Mouse (Mus musculus) heart, embryonic 15.5 days (tissue): ENCODE measurements around the gene Armc8. TPM values are rescaled to one million over a fixed set of nuclear protein-coding genes. Genes with fewer than 3 reads are reported as not detected.

ENCODE experiments used
- ATAC-seq: fragments of 200-750 bp; cut with Nextera tagmentation; replicated peaks from 2 replicates; pipeline ENCODE4 v1.8.0; 2017; ENCODE audit warnings: low read depth, moderate TSS enrichment; ENCODE audit not compliant: insufficient number of reproducible peaks, insufficient read depth, low FRiP score
- H3K27ac ChIP-seq: fragments of 300-500 bp; sonication (generic); 2 replicates; pipeline ENCODE4 v1.5.1; 2015; ENCODE audit warnings: mild to moderate bottlenecking, inconsistent platforms
- H3K27me3 ChIP-seq: fragments of 300-500 bp; sonication (generic); 2 replicates; pipeline ENCODE4 v1.6.1; 2015; ENCODE audit warnings: inconsistent platforms
- H3K36me3 ChIP-seq: fragments of 300-500 bp; sonication (generic); 2 replicates; pipeline ENCODE4 v1.6.1; 2015; ENCODE audit warnings: mild to moderate bottlenecking, inconsistent platforms
- H3K4me1 ChIP-seq: fragments of 300-500 bp; sonication (generic); replicated peaks from 2 replicates; pipeline ENCODE4 v1.6.1; 2015; ENCODE audit warnings: inconsistent platforms
- H3K4me2 ChIP-seq: fragments of 300-500 bp; sonication (generic); 2 replicates; pipeline ENCODE4 v1.6.1; 2015; ENCODE audit warnings: inconsistent platforms, mild to moderate bottlenecking, moderate library complexity
- H3K4me3 ChIP-seq: fragments of 300-500 bp; sonication (generic); 2 replicates; pipeline ENCODE4 v1.5.1; 2015; ENCODE audit warnings: mild to moderate bottlenecking, inconsistent platforms
- H3K9ac ChIP-seq: fragments of 300-500 bp; sonication (generic); 2 replicates; pipeline ENCODE4 v1.6.1; 2015; ENCODE audit warnings: mild to moderate bottlenecking, inconsistent platforms
- H3K9me3 ChIP-seq: fragments of 300-500 bp; sonication (generic); replicated peaks from 2 replicates; pipeline ENCODE4 v1.6.1; 2016; ENCODE audit warnings: inconsistent platforms
- WGBS: fragments of 180-500 bp; shearing (Covaris S2); methylation state at CpG from one replicate; pipeline ENCODE4 v1.1.7; 2015; ENCODE audit warnings: mixed read lengths; 5-methylcytosine and 5-hydroxymethylcytosine counted together
- polyA plus RNA-seq: library from polyadenylated mRNA; unstranded; fragments of >200 nt; fragmentation: Nextera tagmentation; extraction: Ambion mirVana; gene quantifications from 2 replicates; pipeline ENCODE4 v1.2.1, GENCODE M21; 2015

Gene Armc8
- polyA plus RNA-seq, 1 experiment from 2014 or later = 18.6 TPM

DNA sequence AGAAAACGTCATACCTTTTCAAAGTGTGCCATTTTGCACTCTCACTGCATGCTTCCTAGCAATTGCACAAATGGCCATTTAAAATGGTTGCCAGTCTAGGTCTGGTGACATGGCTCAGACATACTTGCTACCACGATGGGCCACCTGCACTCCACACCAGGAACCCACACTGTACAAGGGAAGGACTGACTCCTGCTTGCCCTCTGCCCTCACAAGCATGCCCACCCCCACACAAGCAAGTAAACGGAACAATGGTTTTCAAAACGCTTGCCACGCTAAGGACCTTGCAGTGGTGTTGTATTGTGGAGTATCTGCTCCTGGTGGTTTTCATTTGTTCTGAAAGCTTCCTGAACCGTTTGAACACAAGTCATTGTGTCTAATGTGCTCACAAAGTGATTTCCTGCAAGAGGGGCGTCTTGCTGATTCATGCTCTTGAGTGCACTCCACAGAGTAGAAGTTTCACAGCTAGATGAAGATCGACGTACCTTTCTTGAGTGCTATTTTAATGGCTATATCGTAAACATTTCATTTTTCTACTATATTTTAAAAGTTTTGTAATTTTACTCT is 76.0 kb downstream of the Armc8 start:
- no peaks in the 10 kb centered on the region for H3K27me3 ChIP-seq
- peaks cover 48% of the 10 kb centered on the region for H3K36me3 ChIP-seq
- no peak overlapping the region for H3K4me2 ChIP-seq
- H3K9ac ChIP-seq = no peak overlapping the region
- no peaks in the 10 kb centered on the region for H3K9me3 ChIP-seq
- WGBS = 80% methylated on average over 10 of the region's 10 CpGs
- H3K27ac ChIP-seq = no peak overlapping the region
- H3K4me3 ChIP-seq = no peak overlapping the region
- no peaks in the 10 kb centered on the region for H3K4me1 ChIP-seq
- no peak for ATAC-seq

DNA sequence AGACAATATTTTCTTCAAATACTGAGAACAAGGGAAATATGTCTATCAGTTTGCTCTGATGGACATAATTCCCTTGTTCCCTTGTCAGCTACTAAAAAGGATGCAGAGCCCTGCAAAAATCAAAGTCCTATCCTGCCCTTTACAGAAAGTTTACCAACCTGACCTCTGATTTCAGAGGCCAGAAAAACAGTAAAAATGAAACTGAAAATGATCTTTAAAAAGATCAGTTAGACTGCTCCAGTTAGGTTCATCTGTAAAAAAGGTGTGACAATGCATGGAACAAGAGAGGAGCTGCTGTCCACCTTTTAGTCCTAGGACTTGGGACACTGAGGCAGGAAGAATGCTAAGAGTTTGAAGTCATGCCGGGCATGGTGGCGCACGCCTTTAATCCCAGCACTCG is 77.6 kb downstream of the Armc8 start:
- no peaks in the 10 kb centered on the region for H3K27me3 ChIP-seq
- peaks cover 52% of the 10 kb centered on the region for H3K36me3 ChIP-seq
- H3K4me3 ChIP-seq = no peak overlapping the region
- H3K9me3 ChIP-seq = no peaks in the 10 kb centered on the region
- H3K9ac ChIP-seq = no peak overlapping the region
- no peak for ATAC-seq
- 91% methylated on average over 4 of the region's 4 CpGs for WGBS
- no peak overlapping the region for H3K4me2 ChIP-seq
- H3K4me1 ChIP-seq = no peaks in the 10 kb centered on the region
- H3K27ac ChIP-seq = no peak overlapping the region

DNA sequence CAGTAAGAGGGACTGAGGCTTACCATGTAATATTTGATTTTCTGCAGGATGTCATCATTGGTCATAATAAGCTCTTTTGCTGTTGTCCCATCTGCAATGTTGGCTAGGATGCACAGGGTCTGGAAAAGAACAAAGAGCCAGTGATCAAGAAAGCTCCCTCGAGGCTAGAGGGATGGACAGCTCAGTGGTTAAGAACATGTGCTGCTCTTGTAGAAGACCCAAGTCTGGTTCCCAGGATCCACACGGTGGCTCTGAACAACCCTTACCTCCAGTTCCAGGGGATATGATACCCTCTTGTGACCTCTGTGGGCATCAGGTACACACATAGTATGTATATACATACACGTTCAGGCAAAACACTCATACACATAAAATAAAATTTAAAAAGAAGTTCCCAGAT is 80.9 kb downstream of the Armc8 start:
- no peak for ATAC-seq
- Histone ChIP-seq H3K27me3 (no peaks in the 10 kb centered on the region), H3K27ac (no peak overlapping the region), H3K9ac (no peak overlapping the region), H3K4me3 (no peak overlapping the region), H3K36me3 (peaks cover 43% of the 10 kb centered on the region), H3K4me2 (no peak overlapping the region), H3K4me1 (0 out of 2 replicates have a peak, but pooled peaks cover 3% of the 10 kb centered on the region), H3K9me3 (no peaks in the 10 kb centered on the region)
- WGBS = 83% methylated on average over 3 of the region's 3 CpGs

DNA sequence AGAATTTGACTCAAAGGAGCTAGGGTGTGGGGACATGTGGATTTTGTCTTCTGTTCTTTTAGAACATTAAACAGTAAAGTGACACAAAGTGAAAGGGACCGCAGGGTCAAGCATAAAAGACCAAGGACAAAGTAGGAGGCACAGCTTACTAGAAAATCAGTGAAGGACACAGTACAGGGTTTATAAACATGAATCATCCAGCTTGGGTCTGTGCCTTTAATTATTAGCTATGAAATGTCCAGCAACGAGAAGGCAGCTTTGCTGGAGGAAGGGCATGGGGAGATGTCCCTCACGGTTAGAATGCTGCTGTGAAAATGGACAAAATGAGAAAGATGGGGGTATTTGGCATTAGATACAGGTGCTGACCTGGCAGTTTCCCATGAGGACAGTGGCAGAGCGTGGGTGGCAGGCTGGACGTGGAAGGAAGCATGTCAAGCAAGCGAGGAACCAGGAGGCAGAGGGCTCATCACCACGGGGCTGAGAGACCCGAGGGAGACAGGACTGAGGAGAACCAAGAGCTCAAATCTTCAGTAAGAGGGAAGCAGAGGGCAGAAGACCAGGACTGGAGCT is 81.5 kb downstream of the Armc8 start:
- Histone ChIP-seq H3K4me3 (no peak overlapping the region), H3K27me3 (no peaks in the 10 kb centered on the region), H3K27ac (no peak overlapping the region), H3K4me1 (0 out of 2 replicates have a peak, but pooled peaks cover 3% of the 10 kb centered on the region), H3K36me3 (peaks cover 37% of the 10 kb centered on the region), H3K4me2 (no peak overlapping the region), H3K9me3 (no peaks in the 10 kb centered on the region), H3K9ac (no peak overlapping the region)
- no peak for ATAC-seq
- WGBS = 88% methylated on average over 8 of the region's 8 CpGs

DNA sequence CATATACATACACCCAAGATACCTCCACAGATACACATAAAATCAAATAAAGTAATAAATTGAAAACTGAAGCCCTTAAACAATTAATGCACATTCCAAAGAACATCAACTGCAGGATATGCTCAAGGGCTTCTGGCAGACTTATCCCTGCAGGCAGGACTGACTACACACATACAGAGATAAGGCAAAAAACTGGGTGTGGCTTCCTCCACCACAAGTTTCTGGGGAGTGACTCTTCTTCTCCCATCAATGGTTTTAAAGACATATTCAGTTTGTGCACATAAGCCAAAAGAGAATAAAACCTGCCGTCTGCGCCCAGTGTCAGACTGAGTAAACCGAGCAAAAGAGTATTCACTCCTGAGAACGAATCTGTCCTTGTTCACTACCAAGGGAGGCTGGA is 83.6 kb downstream of the Armc8 start:
- Histone ChIP-seq H3K4me1 (peaks cover 3% of the 10 kb centered on the region; the same call in 1 of the 2 replicates), H3K4me2 (no peak overlapping the region), H3K27ac (no peak overlapping the region), H3K4me3 (no peak overlapping the region), H3K9me3 (no peaks in the 10 kb centered on the region), H3K27me3 (no peaks in the 10 kb centered on the region), H3K36me3 (peaks cover 32% of the 10 kb centered on the region), H3K9ac (no peak overlapping the region)
- ATAC-seq = no peak
- 92% methylated on average over 4 of the region's 4 CpGs for WGBS

DNA sequence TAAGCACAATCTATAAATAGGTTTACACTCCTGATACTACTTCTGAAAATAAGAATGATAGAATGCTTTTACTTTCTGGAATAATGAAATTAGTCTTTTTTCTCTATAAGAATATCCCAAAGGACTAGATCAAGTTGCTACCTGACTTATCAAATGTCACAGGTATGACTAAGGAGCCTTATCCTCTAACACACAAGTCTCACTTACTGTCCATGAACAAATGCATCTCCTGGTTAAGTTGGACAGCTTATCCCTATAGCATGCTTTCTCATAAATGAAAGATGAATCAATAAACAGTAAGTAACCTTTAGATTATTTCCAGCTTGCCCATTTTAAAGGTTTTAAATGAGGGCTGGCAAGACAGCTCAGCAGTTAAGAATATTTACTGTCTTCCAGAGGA is 84.1 kb downstream of the Armc8 start:
- Histone ChIP-seq H3K27me3 (no peaks in the 10 kb centered on the region), H3K4me1 (peaks cover 3% of the 10 kb centered on the region; the same call in 1 of the 2 replicates), H3K9me3 (no peaks in the 10 kb centered on the region), H3K4me2 (no peak overlapping the region), H3K9ac (no peak overlapping the region), H3K27ac (no peak overlapping the region), H3K36me3 (peaks cover 29% of the 10 kb centered on the region), H3K4me3 (no peak overlapping the region)
- no peak for ATAC-seq

DNA sequence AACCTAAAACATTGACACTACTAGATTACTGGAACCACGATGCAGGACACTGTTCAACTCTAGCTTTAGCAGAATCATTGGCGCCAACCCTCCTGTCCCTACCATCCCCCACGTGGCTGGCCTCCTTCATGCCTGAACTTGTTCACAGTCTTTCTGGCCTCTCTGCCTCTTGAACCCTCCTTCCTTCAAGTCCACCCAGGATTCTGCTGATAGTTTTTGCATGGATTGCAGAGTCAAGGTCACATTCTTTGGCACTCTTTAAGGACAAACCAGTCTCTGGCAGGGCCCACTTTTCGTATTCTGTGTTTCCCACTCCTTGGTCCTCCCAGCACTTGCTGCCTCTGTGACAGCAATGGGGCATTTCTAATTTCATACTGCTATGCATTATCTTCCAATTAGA is 85.5 kb downstream of the Armc8 start:
- ATAC-seq = no peak
- peaks cover 26% of the 10 kb centered on the region for H3K36me3 ChIP-seq
- WGBS = 58% methylated on average over 4 of the region's 4 CpGs
- H3K4me2 ChIP-seq = no peak overlapping the region
- no peaks in the 10 kb centered on the region for H3K27me3 ChIP-seq
- no peak overlapping the region for H3K27ac ChIP-seq
- H3K9ac ChIP-seq = no peak overlapping the region
- H3K9me3 ChIP-seq = no peaks in the 10 kb centered on the region
- H3K4me3 ChIP-seq = no peak overlapping the region
- peaks cover 8% of the 10 kb centered on the region; the same call in 1 of the 2 replicates for H3K4me1 ChIP-seq

DNA sequence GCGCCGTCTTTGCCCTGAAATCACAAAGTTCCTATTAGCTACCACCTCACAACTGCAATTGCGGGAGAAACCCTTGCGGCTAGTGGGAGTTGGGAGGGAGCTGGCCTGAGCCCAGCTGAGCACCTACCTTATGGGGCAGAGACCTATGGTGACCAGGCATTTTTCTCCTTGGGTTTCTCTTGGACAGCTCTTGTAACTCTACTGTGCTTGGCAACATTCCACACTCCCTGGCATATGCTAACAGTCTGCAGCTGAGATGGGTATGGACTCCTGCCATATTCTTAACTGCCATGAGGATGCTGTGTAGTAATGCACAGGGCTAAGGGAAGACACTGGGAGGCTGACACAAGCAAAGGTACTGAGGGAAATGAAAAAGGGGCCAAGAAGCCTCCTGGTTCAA is 87.9 kb downstream of the Armc8 start:
- Histone ChIP-seq H3K9ac (no peak overlapping the region), H3K27ac (no peak overlapping the region), H3K36me3 (peaks cover 7% of the 10 kb centered on the region; the same call in 1 of the 2 replicates), H3K4me3 (no peak overlapping the region), H3K9me3 (no peaks in the 10 kb centered on the region), H3K27me3 (no peaks in the 10 kb centered on the region), H3K4me1 (peaks cover 8% of the 10 kb centered on the region; the same call in 1 of the 2 replicates), H3K4me2 (no peak overlapping the region)
- ATAC-seq = no peak
- 93% methylated on average over 4 of the region's 4 CpGs for WGBS

DNA sequence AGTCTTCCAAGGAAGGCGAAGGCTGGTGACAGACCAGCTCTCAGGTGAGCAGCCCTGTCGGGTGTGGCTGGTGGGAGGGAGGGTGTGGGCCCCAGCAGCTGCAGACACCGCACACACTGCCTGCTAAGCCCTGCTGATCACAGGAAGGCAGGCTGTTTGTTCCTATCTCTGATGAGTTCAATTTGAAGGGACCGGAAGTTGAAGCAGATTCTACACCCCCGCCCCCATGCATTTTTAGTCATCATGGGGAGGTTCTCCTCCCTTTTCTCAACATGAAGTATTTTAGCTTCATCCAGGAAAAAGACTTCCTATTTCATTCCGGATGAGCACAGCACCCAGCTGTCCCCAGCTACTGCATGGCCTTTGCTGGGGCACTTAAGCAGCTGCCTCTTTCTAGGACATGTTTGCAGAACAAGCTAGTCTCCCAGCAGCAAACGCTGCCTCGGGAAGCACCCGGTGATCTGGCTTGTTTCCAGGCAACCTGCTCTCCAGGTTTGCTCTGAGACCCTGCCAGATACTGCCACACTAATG is 89.5 kb downstream of the Armc8 start:
- H3K4me2 ChIP-seq = no peak overlapping the region
- no peak overlapping the region for H3K4me3 ChIP-seq
- WGBS = 56% methylated on average over 9 of the region's 9 CpGs
- H3K9me3 ChIP-seq = no peaks in the 10 kb centered on the region
- H3K27ac ChIP-seq = no peak overlapping the region
- no peaks in the 10 kb centered on the region for H3K27me3 ChIP-seq
- no peak for ATAC-seq
- no peak overlapping the region for H3K9ac ChIP-seq
- H3K4me1 ChIP-seq = peaks cover 8% of the 10 kb centered on the region; the same call in 1 of the 2 replicates
- peaks cover 3% of the 10 kb centered on the region; the same call in 1 of the 2 replicates for H3K36me3 ChIP-seq

DNA sequence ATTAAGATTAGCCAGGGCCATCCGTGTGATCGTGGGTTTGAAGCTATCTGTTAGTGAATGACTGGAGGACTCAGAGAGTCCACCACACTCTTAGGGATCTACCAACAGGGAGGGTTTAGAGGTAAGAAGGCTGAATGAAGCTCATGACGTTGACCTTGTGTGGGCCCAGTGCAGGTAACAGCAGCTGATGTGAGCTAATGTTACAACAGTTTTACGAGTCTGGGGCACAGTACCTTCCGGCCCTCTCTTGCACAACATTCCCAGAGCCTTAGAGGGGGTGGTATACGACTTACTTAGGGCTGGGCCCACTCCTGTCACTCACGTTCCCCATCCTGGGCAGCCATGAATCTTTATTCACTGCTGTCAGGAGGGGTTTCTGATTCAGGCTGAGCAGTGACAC is 97.4 kb downstream of the Armc8 start:
- no peaks in the 10 kb centered on the region for H3K4me1 ChIP-seq
- H3K4me3 ChIP-seq = no peak overlapping the region
- no peak overlapping the region for H3K27ac ChIP-seq
- no peaks in the 10 kb centered on the region for H3K27me3 ChIP-seq
- 80% methylated on average over 7 of the region's 7 CpGs for WGBS
- no peaks in the 10 kb centered on the region for H3K36me3 ChIP-seq
- no peaks in the 10 kb centered on the region for H3K9me3 ChIP-seq
- H3K4me2 ChIP-seq = no peak overlapping the region
- no peak for ATAC-seq
- no peak overlapping the region for H3K9ac ChIP-seq

DNA sequence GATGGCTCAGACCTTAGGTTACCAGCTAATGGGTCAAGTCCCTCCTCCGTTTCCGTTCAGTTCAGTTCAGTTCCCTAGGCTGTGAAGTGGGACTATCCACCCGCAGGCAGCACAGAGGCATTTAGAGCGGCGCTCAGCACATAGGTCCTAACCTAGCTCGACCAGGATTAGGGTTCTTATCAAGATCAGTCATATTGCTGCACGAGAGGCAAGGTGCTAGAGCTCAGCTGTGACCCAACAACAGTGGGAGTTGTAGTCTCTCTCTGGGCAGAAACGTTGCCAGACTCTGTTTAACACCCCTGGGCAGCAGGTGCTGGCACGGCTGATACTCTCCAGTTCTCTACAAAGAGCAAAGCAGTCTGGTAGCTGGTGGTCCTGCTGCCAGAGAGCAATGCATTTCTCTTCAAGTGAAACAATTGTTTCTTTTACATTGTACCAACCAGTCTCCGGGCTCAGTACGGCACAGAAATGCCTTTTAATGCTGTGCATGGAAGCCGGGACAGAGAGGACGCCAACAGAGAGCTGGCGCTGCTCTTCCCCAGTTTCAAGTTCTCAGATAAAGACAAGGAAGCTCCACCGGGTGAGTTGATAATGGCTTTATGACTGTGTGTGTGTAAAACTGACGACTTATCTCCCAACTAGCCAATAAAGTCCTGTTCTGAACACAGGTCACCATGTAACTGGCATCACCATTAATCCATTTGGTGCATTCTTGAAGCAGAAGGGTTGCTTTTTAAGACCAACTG is 98.2 kb downstream of the Armc8 start:
- no peak overlapping the region for H3K4me2 ChIP-seq

More for the DNA sequence above, 98.2 kb downstream of the Armc8 start:
- ATAC-seq = no peak
- H3K9ac ChIP-seq = no peak overlapping the region
- no peak overlapping the region for H3K4me3 ChIP-seq
- no peak overlapping the region for H3K27ac ChIP-seq
- 55% methylated on average over 16 of the region's 16 CpGs for WGBS
- no peaks in the 10 kb centered on the region for H3K4me1 ChIP-seq
- H3K9me3 ChIP-seq = no peaks in the 10 kb centered on the region
- no peaks in the 10 kb centered on the region for H3K27me3 ChIP-seq
- no peaks in the 10 kb centered on the region for H3K36me3 ChIP-seq
